Comparison of ENCODE assay signal across 21 mouse cellular contexts in genomic region chr10:122264070-122264469, GRCm38 (mm10).
A peak's percentile ranks its signal among the peaks of the same experiment; 100 is the strongest.
DNase-seq lines count a peak whose midpoint lies in the region; ATAC-seq and TF ChIP-seq lines count a peak whose summit lies in the region.
"Had no signal": no experiment of that assay in that cellular context is flagged by ENCODE, and none has a peak within 500 bp of the region (broad histone marks: within the 10 kb centered on the region; RNA-seq: fewer than 3 reads in every experiment).

No protein-coding gene starts in this region.

- WGBS in lung, embryonic 14.5 days, result 26% methylated on average over 1 of the region's 1 CpGs
- WGBS in lung, embryonic 16.5 days, result 22% methylated on average over 1 of the region's 1 CpGs
- WGBS in lung, adult 2 months, result 25% methylated on average over 1 of the region's 1 CpGs

- no peak for TF ChIP-seq POLR2A in lung, adult 2 months (IDR thresholded peaks at IDR 0.05; ENCODE audit: borderline replicate concordance, extremely low read depth, low read depth, low read length)

- no peak overlapping the region for H3K4me3 ChIP-seq in lung, embryonic 14.5 days (ENCODE audit: low read depth, low read length)
- no peak overlapping the region for H3K4me3 ChIP-seq in lung, embryonic 16.5 days (ENCODE audit: low read length)
- H3K4me3 ChIP-seq in lung, adult 2 months (replicated peaks; ENCODE audit: extremely low read depth, low read depth, low read length), result no peak overlapping the region
- H3K4me3 ChIP-seq: embryonic facial prominence, embryonic 13.5 days; embryonic facial prominence, embryonic 15.5 days; erythroblast, embryonic 14.5 days; forebrain, embryonic 10.5 days; forebrain, embryonic 12.5 days had no signal

- no peak overlapping the region for H3K9ac ChIP-seq in lung, embryonic 14.5 days
- no peak overlapping the region for H3K9ac ChIP-seq in lung, embryonic 16.5 days (ENCODE audit: low read length)
- H3K9ac ChIP-seq: embryonic facial prominence, embryonic 13.5 days; embryonic facial prominence, embryonic 15.5 days; forebrain, embryonic 12.5 days had no signal

- no peak overlapping the region for H3K4me2 ChIP-seq in lung, embryonic 14.5 days
- H3K4me2 ChIP-seq in lung, embryonic 16.5 days (ENCODE audit: low read depth, low read length), result no peak overlapping the region
- H3K4me2 ChIP-seq: embryonic facial prominence, embryonic 13.5 days; embryonic facial prominence, embryonic 15.5 days; forebrain, embryonic 12.5 days had no signal

- H3K4me1 ChIP-seq in lung, embryonic 14.5 days (ENCODE audit: insufficient read depth), result no peaks in the 10 kb centered on the region
- no peaks in the 10 kb centered on the region for H3K4me1 ChIP-seq in lung, embryonic 16.5 days (replicated peaks; ENCODE audit: control insufficient read depth, insufficient read depth, low read length)
- no peaks in the 10 kb centered on the region for H3K4me1 ChIP-seq in lung, adult 2 months (ENCODE audit: control insufficient read depth, insufficient read depth, low read length)
- H3K4me1 ChIP-seq: embryonic facial prominence, embryonic 13.5 days; embryonic facial prominence, embryonic 15.5 days; forebrain, embryonic 10.5 days; forebrain, embryonic 12.5 days had no signal

- no peak for TF ChIP-seq CTCF in lung, embryonic 14.5 days (IDR thresholded peaks at IDR 0.05; ENCODE audit: low read depth)
- no peak for TF ChIP-seq CTCF in lung, adult 2 months (IDR thresholded peaks at IDR 0.05; ENCODE audit: insufficient read depth, low read length)

- ATAC-seq in lung, embryonic 14.5 days (ENCODE audit: insufficient read depth), result peak; percentile 28; the same call in 1 of the 2 replicates
- peak; percentile 83 for ATAC-seq in lung, embryonic 16.5 days (ENCODE audit: low read depth)
- ATAC-seq: forebrain, embryonic 14.5 days; forebrain, embryonic 16.5 days had no signal

- H3K36me3 ChIP-seq in lung, embryonic 14.5 days (ENCODE audit: insufficient read depth), result no peaks in the 10 kb centered on the region
- no peaks in the 10 kb centered on the region for H3K36me3 ChIP-seq in lung, embryonic 16.5 days (ENCODE audit: control insufficient read depth, insufficient read depth, low read length)
- H3K36me3 ChIP-seq: embryonic facial prominence, embryonic 13.5 days; embryonic facial prominence, embryonic 15.5 days; forebrain, embryonic 10.5 days; forebrain, embryonic 12.5 days had no signal

- peak; percentile 71 for DNase-seq in lung, embryonic 14.5 days
- DNase-seq in lung, adult 18-20 months, result no peak
- DNase-seq in lung, adult 2 months, result no peak
- DNase-seq: adrenal gland, adult 2 months; adrenal gland, postnatal 10 days; adrenal gland, postnatal 25 days; cerebellum, adult 11 months; cerebellum, adult 18-20 months; cerebellum, adult 8-10 months; cerebellum, adult 9-11 months; cerebellum, postnatal 14 days; cerebellum, postnatal 36 days; embryo, embryonic 11 days had no signal

- H3K27me3 ChIP-seq in lung, embryonic 14.5 days (ENCODE audit: insufficient read depth, low read length), result no peaks in the 10 kb centered on the region
- no peaks in the 10 kb centered on the region for H3K27me3 ChIP-seq in lung, embryonic 16.5 days (ENCODE audit: control insufficient read depth, insufficient read depth, low read depth, low read length)
- H3K27me3 ChIP-seq: embryonic facial prominence, embryonic 13.5 days; embryonic facial prominence, embryonic 15.5 days; forebrain, embryonic 12.5 days had no signal

- no peaks in the 10 kb centered on the region for H3K9me3 ChIP-seq in lung, embryonic 14.5 days (ENCODE audit: low read depth, low read length)
- no peaks in the 10 kb centered on the region for H3K9me3 ChIP-seq in lung, embryonic 16.5 days (ENCODE audit: control insufficient read depth, low read length)
- H3K9me3 ChIP-seq: embryonic facial prominence, embryonic 13.5 days; embryonic facial prominence, embryonic 15.5 days; forebrain, embryonic 10.5 days; forebrain, embryonic 12.5 days had no signal

- no peak overlapping the region for H3K27ac ChIP-seq in lung, embryonic 14.5 days (ENCODE audit: low read depth)
- H3K27ac ChIP-seq in lung, embryonic 16.5 days (ENCODE audit: low read length), result no peak overlapping the region
- H3K27ac ChIP-seq: embryonic facial prominence, embryonic 13.5 days; embryonic facial prominence, embryonic 15.5 days; forebrain, embryonic 10.5 days; forebrain, embryonic 12.5 days had no signal
